Mouse (Mus musculus): ENCODE measurements around the gene Pdpn.
"Not testable (repeated sequence)": the region's sequence is repeated elsewhere in the genome, so short reads cannot be mapped to it uniquely, and the experiment has no call there.

The Pdpn gene

DNA sequence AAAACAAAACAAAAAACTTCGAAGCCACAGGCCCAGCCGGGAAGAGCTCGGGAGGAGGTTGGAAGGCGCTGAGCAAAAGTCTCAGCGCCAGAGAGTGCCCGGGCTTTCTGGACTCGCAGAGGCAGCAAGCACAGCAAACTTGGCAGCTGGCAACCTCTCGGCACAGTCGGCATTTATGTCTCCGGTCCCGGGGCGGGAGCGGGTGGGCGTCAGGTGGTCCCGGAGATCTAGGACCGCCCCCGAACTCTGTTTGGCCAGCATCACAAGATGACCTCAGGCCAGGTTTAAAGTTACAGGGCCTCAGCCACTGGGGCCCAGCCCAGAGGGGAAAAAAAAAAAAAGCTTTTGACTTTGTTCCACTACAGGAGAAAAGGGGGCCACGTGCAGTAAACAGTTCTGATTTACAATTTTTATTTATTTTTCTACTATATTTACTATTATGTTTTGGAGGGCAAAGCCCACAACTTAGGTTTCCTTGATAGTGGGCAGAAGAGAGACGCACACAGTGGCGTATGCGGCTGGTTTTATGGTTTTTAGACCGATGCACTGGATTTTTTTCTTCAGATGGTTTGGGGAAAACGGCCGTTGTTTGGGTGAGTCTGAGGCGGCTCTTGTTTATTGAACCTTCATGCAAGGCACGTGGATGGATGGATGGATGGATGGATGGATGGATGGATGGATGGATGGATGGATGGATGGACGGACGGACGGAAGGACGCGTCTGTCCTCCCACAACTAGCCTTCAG lies at the start of gene Pdpn:
TSS of gene Pdpn (minus strand) at position 240 of the 746 bp plus-strand sequence.
- no peak for DNase-seq (ENCODE audit: low spot score)

DNA sequence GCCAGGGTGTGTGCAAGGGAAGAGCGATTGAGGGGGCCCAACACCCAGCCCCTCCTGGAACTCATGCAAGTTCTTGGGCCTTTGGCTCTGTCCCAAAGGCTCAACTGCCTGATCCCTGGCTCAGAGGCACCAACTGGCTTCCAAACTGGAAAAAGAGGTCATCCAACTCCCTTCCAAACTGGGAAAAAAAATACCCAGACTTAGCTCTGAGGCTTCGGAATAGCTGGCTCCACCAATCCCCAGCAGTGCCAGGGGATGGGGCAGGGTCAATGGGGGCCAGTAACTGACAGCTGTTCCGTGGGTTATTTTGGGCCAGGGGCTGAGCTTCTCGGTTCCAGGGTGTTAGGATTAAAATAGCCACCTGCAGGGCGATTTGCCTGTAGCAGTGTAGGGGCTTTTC lies 49.3 kb upstream of the Pdpn start:
- no peak for DNase-seq (ENCODE audit: low spot score)

DNA sequence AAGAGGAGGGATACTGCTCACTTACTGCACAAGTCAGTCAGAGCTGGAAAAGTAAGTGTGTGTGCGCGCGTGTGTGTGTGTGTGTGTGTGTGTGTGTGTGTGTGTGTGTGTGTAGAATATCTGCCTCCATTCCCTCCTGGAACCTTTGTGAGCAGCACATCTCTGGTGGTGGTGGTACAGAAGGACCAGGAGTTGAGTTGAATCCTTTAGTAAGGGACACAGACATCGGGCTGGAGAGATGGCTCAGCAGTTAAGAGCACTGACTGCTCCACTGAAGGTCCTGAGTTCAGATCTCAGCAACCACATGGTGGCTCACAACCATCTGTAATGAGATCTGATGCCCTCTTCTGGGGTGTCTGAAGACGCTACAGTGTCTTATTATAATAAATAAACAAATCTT lies 46.1 kb upstream of the Pdpn start:
- not testable (repeated sequence) for DNase-seq (ENCODE audit: low spot score)

DNA sequence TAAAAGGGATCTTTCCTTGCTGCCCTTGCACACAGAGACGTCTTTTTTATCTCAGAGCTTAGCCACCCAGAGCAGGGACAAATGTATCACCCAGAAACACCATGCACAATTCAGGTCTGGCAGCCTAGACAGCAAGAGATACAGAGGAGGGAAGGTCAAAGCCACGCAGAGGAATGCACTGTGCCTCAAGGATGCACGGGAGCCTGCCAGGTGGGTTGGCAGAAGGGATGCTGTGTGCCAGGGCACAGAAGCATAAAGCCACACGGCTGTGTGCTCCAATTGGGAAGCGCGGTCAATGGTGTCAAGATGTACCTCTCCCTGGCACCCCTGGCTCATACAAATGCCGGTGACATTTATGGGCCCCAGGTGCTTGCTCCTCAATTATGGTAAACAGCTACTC lies 42.1 kb upstream of the Pdpn start:
- no peak for DNase-seq (ENCODE audit: low spot score)

DNA sequence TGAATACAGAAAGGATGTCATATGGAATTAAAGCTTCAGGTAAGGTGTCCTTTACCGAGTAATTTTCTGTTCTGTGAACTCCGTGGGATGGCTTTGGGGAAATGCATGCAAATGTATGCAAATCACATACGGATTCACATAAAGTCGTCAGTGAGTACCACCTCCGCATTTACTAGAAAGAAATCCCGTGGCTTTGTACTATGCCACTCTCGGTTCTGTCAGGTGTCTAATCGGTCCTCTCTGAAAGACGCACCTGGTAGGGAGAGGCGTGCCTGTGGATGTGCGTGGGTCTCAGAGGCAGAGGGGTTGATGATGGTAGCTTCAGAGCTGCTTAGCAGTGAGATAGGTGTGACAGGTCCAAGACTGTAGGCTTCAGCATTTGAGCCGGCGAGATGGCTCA lies 40.4 kb upstream of the Pdpn start:
- DNase-seq (ENCODE audit: low spot score) = no peak

DNA sequence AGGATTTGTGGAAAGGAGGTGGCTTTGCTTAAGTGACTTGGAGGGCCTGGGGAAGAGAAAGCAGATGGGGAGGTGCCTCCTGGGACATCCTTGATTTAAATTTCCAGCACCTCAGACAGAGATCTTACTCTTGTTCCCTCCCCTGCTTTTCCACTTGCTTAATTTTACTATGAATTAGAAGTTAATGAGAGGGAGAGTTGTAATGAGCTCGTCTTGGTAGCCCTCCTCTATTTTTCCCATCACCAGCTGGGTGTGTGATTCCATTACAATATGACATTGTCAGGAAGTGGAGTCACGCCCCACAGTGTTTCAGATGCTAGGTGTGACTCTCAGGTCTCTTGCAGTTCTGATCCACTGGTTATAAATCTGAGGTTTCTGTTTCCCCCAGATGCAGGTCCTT lies 36.7 kb upstream of the Pdpn start:
- DNase-seq (ENCODE audit: low spot score) = no peak

DNA sequence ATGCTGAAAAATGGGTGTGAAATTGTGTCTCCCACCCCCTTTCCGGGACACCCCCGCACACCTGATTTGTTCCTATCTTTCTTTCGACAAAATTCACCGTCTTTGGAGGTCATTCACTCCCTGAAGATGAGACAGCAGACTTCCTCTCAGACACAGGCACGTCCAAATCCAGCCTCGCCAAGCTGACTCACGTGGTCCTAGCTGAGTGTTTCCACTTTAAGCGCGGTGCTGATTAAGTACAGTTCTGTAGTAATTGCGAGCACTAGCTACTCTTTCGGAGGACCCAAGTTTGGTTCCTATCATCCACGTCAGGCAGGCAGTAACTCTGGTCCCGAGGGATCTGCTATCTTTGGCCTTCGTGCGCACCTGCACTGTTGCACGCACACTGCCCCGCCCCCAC lies 35.6 kb upstream of the Pdpn start:
- no peak for DNase-seq (ENCODE audit: low spot score)

DNA sequence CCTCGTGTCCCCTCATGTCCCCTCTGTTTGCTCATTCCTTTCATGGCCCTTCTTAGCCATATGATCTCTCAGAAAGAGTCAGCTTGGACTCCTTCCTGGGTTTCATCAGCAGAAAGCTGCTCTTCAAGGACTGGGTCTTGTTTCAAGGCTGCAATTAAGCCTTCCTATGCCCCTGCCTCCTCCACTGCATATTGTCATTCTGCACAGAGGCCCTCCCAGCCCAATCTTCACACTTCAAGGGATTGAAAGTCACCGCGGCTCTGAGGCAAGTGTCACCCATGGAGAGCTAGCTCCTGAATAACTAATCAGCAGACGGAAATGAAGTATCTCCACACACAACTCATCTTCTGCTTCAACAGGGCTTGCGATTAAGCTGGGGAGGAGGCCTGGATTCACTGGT lies 34.8 kb upstream of the Pdpn start:
- no peak for DNase-seq (ENCODE audit: low spot score)

DNA sequence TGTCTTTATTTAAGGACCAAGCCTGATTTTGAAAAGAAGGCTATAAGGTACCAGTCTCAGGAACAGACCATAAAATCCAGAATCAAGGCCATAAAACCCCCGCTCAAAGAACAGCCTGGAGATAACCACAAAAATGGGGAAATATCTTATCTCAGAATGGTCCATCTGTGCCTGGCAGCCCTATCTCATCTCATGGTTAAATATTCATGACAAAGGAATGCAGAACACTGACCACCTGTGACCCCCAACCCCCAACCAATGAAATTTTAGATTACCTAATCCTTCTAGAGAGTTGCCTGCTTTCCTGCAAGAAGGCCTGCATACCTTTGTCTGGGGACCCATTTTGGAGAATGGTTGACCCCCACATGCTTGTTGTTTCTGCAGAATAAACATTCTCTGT lies 32.4 kb upstream of the Pdpn start:
- DNase-seq (ENCODE audit: low spot score) = no peak

DNA sequence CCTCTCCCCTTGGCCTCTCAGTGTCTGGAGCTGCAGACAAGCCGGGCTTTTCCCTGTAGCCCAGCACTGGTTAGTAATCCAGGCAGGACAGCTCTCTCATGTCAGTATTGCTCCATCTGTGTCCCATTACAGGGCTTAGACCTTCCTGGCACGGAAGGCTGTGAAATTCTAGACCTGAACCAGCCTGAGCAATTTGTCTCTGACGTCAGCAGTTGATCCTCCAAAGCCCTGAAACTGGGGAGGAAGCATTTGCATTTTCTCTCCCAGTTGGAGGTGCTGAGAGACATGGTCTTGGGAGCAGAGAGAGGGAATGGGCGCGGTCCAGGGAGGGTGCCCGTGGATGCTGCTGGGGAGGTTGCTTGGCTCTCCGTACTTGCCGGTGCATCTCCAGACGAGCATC lies 31.2 kb upstream of the Pdpn start:
- DNase-seq (ENCODE audit: low spot score) = no peak

DNA sequence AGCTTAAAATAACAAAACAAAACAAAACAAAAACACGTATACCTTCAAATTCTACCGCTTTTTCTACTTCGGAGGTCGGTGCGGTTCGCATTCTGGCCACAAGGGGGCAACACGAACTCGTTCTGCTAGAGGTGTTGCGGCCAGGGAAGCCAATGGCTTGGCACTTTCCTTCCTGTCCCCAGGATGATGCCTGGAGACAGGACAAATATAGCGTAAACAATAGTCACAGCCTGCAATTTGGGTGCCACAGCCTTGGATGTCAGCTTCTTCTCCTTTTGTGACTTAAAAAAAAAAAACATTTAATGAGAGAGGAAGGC lies 26.2 kb upstream of the Pdpn start:
- peak; percentile 8 for DNase-seq (ENCODE audit: low spot score)

DNA sequence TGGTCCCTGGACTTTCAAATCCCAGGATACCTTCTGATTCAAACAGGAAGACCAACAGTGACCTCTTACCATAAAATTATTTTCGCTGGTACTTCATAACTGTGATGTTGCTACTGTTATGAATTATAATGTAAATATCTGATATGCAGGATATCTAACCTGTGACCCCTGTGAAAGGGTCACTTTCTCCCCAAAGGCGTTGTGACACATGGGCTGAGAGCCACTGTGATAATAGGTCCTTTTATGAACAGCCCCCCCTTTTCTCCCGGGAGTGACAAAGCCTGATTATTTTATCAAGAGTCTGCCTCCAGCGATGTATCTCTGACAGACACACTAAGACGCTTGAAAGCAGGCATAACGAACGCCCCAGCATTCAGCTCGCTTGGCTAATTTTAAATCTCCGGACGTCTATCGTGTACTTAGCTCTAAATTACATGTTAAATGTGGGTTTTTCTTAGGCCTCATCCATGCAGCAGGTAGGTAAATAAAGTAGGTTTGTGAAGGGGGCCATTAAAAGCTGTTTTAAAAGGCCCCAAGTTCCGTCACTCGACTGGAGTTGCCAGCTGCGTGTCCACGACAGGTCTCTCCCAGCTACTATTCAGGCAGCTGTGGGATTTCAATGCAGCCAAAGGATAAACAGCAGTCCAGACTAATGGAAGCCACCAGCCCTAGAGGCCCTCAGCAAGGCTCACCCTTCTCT lies 25.7 kb upstream of the Pdpn start:
- no peak for DNase-seq (ENCODE audit: low spot score)

DNA sequence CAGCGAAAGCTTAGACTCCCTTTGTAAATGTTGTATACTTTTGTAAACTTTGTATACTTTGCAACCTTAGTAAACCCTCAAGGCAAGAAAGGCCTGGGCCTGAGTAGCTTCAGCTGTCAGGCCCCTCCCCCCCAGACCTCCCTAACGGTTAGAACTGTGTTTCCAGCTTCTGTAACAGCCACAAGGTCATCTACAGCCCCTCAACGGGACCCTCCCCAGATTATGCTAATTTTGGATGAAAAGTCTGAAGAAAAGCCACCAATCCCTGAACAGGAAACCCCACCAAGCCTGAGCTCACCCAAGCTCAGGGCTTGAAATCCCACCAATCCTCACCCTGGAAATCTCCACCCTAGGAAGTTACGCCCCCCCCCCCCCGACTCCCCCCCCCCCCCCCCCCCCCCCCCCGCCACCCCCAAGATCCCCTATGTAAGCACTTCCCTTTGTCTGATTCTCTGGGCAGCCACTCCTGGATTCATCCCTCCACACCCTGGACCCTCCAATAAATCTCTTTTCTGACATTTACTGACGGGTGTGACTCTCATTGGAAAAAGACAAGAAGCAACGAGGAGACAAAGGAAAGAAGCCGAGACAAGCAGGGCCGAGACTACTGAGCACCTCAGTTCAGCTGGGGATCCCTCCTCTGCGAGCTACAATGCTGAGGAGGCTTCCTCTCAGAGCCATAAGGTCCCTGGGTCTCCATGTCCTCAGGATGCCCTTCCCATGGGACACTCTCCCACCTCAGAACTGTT lies 25.0 kb upstream of the Pdpn start:
- DNase-seq (ENCODE audit: low spot score) = no peak

DNA sequence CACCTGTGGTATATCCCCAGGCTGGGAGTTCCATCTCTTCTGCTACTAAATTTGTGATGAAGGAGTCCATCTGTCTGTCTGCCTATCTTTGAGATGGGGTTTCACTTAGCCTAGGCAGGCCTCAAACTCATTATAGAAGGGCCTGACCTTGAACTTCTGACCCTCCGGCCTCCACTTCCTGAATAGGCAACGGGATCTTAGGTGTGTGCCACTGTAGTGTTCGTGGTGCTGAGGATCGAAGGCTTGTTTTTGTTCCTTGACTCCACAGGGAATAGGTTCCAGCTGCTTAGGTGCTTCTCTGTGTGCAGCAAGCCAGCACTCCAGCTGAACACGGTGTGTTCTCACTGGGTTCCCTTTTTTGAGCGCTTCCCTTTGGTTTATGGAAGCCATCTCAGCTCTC lies 13.9 kb upstream of the Pdpn start:
- no peak for DNase-seq (ENCODE audit: low spot score)

DNA sequence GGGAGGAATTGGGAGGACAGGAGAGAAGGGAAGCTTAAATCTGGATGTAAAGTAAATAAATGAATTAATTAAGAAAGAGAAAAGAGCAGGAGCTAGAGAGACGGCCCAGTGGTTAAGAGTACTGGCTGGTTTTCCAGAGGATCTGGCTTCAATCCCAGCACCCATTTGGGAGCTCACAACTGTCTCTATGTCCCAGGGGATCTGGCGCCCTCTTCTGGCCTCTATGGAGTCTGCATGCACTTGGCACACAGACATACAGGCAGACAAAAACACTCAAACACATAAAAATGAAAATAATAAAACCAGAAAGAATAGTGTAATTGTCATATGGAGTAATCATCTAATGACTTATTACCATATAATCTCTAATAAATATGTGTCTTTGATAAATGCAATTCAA lies 12.0 kb upstream of the Pdpn start:
- no peak for DNase-seq (ENCODE audit: low spot score)

DNA sequence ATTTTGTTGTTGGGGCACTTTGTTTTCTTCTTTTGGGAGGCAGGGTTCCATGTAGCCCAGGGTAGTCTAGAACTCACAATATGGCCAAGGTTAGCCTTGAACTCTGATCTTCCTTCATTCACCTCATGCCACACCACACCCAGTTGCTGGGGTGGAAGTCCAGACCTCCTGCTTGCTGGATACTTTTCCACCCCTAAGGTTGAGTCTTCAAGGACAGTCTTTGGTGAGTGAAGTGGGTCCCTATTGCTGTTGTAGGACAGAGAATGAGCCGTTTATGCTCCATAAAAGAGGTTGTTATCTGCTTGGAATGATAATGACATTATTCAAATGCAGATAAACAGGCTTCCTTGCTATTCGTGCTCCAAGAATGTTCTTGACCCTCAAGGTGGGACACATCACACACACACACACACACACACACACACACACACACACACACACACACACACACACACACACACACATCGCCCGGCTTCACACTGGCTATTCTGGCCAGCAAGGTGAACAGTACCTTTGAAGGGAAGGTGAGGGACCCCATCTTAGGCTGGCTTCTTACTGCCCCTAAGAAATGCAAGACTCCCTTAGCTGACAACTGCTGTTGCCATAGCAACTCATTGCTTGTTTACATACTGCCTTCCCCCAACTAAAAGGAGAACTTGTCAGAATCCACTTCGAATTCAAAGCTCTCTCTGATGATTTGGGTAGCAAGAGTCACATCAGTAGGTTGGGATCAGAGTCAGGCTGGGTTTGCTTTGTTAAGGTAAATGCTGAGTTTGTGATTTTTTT lies 6.8 kb upstream of the Pdpn start:
- no peak for DNase-seq (ENCODE audit: low spot score)

DNA sequence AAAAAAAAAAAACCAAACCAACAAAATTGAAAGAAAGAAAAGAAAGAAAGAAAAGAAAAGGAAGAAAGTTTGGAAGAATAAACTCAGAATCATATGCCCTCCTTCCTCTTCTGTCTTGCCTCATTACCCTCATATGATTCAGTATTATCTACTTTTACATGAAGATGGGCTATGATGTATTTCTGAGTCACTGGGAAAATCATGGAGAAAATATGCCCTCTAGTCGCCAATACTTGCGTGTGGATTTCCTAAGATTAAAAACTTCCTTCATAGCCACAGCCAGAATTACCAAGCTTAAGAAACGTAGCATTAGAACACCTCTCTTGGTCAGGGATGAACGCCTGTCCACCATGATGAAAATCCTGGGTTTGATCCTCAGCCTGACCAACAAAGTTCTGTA lies 5.7 kb upstream of the Pdpn start:
- no peak for DNase-seq (ENCODE audit: low spot score)

DNA sequence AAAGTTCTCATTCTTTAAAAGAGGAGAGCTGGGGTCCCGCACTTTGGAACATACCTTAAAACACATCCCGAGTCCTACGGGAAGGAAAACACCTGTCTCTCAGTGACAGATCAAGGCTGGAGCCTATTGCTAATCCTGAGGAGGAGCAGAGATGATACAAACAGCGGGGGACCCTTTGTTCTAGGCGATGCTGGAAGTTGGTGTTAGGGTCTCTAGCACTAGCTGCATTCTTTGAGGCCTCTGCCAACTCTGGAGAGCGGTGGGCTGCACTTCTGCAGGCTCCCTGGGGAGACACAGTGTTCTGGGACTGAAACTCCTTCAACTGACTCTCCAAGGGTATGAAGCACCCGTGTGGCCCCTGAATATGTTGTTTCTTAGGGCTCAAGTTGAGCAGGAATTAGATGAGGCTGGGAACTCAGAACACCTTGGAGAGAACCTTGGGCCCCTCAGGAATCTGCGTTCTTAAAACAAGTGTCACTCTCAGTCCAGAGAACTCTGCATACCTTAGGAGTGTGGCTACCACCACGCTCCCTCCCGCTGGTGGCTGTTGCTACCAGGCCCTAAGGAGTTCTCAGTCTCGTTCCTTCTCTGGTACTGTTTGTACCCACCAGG lies 3.0 kb upstream of the Pdpn start:
- DNase-seq (ENCODE audit: low spot score) = no peak

DNA sequence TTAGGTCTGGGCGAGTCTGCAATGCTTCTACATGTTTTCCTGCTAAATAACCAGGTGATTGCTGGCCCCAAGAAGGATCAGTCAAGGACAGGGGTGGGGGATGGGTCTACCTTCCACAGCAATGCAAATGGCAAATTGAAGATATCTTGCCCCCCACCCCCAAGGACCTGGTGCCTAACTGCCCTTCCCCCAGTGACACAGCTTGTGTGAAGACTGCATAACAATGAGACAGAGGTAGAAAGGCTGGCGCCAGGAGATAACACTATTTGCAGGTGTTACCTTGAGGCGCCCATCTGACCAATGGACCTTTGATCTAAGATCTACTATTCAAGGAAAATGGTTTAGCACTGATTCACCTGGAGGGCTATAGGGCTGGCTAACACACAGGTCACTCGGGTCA lies 2.5 kb upstream of the Pdpn start:
- DNase-seq (ENCODE audit: low spot score) = no peak

DNA sequence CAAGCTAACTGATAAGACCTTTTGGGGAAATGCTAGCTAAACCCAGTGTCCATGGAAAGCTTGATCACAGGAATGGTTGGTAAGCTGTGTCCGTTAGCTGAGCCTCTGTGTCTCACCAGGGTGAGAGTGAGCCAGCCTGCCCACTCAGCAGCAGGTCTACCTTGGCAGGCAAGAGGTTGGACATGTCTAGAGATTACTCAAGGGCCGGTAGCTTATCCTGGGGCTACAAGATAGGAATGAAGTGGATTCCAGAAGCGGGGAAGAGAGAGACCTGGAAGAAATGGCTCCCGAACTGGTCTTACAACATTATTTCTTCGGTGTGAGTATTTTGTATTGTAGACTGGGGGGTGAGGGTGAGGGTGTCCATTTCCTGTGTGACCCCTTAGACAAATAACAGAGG lies 1.7 kb upstream of the Pdpn start:
- DNase-seq (ENCODE audit: low spot score) = no peak

DNA sequence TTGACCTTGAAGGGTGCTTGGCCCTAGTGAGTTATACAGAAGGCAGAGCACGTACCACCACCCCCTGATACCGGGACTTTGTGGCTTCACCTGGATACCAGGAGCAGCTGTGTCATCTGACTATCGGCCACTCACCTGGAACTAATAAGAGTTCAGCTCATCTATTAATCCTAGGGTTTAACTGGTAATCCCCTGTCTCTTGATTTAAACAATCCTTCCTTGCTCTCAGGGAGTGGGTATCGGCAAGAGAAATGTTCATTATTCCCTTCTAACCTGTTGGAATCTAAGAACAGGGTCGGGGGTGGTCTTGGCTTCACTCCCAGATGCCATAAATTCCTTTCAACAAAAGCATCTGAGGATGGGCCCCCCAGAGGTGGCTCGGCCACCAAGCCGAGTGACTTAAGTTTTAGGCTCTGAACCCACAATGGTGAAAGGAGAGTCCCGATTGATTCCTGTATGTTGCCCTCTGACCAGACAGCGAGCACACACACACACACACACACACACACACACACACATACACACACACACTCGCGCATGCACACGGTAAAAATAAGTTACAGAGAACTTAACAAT lies 837 bp upstream of the Pdpn start:
- DNase-seq (ENCODE audit: low spot score) = no peak
